Mouse (Mus musculus): ENCODE results near the gene B3gnt2.
"Not testable (repeated sequence)": the region's sequence is repeated elsewhere in the genome, so short reads cannot be mapped to it uniquely, and the experiment has no call there.

B3gnt2 gene

DNA sequence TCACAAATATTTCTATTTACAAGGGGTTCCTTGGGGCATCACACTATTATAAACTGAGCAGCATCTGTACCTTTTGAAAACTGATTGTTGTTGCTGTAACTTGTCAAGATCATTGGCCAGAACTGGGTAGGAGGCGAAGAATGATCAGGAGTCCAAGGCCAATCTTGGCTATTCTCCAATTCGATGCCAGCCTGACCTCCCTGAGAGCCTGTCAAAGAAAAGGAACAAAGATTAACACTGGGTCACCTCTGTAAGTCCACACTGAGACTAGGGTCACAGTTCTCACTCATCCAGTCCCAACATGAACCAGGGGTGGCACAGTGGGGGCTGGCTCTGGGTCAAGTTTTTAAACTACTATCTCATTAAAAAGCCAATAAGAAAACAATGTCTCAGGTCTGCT lies 85.9 kb downstream of the B3gnt2 start:
- DNase-seq (ENCODE audit: low spot score): no peak

DNA sequence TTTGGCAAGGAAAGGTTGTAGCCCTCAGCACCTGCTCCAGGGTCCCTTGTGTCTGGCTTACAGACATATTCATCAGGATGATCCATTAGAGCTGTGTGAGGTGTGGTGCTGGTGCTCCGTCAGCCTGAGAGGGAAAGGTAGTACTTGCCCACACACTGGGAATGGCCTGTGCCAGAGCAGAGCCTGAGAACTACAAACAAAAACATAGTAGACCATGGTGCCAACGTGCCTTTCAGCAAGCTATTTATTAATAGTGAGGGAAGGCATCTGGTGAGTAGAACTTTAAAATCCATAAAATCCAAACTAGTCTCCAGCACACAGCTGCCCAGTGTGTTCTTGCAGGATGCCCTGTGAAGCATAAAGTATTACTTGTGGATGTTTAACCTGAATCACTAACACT lies 94.5 kb downstream of the B3gnt2 start:
- DNase-seq (ENCODE audit: low spot score): no peak

DNA sequence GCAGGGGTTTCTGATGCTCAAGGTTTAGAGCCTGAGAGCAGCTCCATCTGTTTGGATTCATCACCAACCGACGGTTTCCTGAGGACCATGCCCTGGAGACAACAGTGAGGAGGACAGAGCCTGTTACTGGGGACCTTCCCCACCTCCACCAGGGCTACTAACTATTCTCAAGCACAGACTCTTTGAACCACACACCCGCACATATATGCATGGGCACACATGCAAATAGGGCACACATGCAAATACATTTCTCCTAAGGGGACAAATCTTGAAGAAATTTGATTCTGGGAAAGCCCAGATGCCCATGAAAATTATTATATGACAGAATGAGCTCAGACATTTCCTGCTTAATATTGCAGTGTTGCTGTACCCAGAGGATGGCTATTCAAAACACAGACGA lies 95.3 kb downstream of the B3gnt2 start:
- no peak for DNase-seq (ENCODE audit: low spot score)

DNA sequence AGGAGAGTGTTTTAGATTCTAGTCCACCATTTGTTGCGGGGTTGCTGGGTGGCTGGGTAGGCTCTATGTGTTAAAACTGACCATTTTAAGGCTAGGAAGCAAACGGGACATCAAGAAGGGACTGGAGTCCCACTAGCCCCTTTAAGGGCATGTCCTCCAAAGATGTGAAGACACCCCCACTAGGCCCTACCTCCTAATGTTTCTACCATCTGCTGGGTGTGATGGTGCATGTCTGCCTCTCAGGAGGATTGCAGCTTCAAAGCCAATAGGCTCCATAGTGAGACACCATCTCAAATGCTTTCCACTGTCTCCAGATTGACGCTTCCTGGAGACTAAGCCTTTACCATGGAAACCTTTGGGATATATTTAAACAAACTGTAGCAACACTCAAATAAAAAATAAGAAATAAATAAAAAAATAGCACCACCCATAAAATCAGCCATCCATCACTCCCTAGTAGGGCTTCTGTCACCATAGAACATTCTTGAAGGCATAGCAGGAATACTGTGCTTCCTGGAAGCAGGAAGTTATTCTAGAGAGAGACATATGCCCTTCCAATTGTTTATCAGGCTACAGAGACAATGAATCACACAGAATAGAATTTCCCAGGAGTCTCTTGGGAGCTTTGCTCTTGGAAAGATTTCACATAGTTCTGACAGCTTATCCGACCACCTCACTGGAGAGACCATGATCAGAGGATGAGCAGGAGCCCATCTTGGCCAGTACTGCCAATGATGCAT lies 97.0 kb downstream of the B3gnt2 start:
- DNase-seq (ENCODE audit: low spot score): no peak

DNA sequence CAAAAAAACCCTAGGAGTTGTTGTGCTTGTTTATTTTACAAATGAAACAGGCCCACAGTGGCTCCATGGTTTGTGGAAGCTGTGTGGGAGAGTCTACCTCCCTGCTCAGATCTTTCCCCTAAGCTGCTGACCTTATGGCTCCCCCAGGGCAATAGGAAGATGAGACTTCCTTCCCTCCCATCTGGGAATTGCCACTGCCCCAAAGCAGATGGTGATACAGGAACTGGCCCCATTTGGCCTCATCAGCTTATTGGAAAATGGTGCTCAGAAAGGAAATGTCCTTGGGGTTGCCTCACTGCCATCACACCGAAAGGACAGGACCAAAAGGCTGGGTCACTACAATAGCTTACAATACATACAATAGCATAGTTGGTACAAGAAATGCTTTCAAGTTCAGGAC lies 97.7 kb downstream of the B3gnt2 start:
- DNase-seq (ENCODE audit: low spot score): no peak

DNA sequence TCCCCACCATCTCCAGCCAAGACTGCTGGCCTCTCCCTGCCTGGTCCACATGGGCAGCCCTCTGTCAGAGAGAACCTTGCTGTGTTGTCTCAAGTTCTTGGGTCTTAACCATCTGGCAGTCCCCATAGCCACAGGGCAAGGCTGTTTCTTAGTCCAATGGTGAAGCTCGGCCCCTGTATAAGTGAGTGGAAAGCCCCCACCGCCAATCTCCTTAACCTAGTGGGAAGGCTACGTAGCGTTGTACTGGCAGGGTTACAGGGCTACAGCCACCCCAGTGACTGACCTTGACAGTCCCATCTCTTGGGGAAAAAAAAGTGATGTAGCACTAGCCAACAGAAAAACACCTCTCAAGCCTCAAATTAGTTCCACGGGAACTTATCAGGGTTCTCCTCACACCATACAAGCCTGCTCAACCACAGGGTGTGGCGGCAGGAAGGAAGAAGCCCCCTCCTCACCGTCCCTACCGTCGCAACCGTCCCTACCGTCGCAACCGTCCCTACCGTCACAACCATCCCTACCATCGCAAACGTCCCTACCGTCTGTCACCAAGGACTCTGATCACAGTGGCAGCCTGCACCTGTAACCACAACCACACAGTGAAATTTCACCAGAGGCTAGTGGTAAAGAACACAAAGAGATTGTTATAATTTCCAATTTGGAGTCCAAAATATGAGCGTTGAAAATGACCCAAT lies 98.4 kb downstream of the B3gnt2 start:
- DNase-seq (ENCODE audit: low spot score): no peak

GRCm38 (mm10) chr11:22759783-22760182 lies 101.0 kb downstream of the B3gnt2 start:
- DNase-seq (ENCODE audit: low spot score): no peak

GRCm38 (mm10) chr11:22756168-22756980 lies 104.4 kb downstream of the B3gnt2 start:
- DNase-seq (ENCODE audit: low spot score): no peak

- DNase-seq (ENCODE audit: low spot score): no peak
These were observed 105.6 kb downstream of the B3gnt2 start for GRCm38 (mm10) chr11:22755180-22755579.

DNA sequence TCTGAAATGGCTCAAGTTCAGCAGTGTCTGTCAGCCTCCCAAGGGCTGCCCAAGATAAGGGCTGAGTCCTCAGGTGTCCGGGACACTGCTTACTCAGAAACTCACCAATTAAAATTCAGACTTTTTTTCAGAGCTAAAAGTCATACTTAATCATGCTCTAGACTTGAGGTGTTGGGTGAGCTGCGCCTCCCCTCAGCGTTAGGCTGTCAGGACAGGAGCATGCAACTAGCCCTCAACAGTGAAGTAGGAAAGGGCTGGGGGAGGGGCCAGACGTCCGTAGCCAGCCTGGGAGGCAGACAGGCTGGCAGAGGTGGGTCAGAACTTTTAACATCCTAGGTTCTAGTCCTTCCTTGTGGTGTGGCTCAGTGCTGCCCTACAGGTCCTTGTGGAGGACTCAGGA lies 108.2 kb downstream of the B3gnt2 start:
- DNase-seq (ENCODE audit: low spot score): no peak

GRCm38 (mm10) chr11:22751592-22751991 lies 109.2 kb downstream of the B3gnt2 start:
- DNase-seq (ENCODE audit: low spot score): no peak

- no peak for DNase-seq (ENCODE audit: low spot score)
These were observed 113.4 kb downstream of the B3gnt2 start for GRCm38 (mm10) chr11:22747406-22747805.

GRCm38 (mm10) chr11:22745356-22745755 lies 115.4 kb downstream of the B3gnt2 start:
- no peak for DNase-seq (ENCODE audit: low spot score)

GRCm38 (mm10) chr11:22743561-22744269 lies 117.0 kb downstream of the B3gnt2 start:
- DNase-seq (ENCODE audit: low spot score): no peak

- DNase-seq (ENCODE audit: low spot score): no peak
These were observed 118.6 kb downstream of the B3gnt2 start for GRCm38 (mm10) chr11:22741998-22742626.

GRCm38 (mm10) chr11:22741436-22741835 lies 119.3 kb downstream of the B3gnt2 start:
- DNase-seq (ENCODE audit: low spot score): no peak

GRCm38 (mm10) chr11:22739497-22740288 lies 121.1 kb downstream of the B3gnt2 start:
- no peak for DNase-seq (ENCODE audit: low spot score)

DNA sequence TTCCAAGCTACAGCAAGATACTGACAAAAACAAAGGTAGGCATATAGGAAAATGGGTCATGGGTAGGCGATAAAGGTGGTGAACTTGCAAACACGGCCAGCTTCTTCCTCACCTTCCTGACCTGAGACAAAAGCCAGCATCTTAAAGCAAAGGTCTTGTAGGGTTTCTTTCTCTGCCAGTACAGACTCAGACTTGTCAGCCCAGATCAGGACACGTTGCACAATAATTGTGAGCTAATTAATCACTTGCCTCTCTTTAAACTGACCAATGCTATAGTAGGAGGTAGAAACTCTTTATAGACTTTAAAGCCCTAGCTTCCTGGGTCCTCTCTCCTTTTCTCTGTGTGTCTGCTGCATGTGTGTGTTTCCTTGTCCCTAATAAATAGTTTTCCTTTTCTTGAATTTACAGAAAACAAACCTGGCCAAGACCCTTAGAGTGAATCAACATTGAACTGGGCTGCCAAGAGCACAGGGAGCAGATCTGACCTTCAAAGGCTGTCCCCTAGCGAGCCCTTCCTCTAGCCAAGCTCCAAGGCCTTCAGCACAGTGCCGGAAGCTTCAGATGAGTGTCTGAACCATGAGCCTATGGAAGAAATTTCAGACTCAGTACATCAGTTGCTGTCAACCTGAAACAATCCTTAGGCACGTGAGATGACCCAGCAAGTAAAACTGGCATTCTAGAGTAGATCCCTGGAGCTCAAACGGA lies 124.1 kb downstream of the B3gnt2 start:
- no peak for DNase-seq (ENCODE audit: low spot score)

GRCm38 (mm10) chr11:22735128-22735527 lies 125.6 kb downstream of the B3gnt2 start:
- DNase-seq (ENCODE audit: low spot score): not testable (repeated sequence)

GRCm38 (mm10) chr11:22733936-22734335 lies 126.8 kb downstream of the B3gnt2 start:
- no peak for DNase-seq (ENCODE audit: low spot score)

All from spleen, adult 12 weeks (tissue).